Comparison of ENCODE assay signal across 7 mouse cellular contexts in the genomic region with DNA sequence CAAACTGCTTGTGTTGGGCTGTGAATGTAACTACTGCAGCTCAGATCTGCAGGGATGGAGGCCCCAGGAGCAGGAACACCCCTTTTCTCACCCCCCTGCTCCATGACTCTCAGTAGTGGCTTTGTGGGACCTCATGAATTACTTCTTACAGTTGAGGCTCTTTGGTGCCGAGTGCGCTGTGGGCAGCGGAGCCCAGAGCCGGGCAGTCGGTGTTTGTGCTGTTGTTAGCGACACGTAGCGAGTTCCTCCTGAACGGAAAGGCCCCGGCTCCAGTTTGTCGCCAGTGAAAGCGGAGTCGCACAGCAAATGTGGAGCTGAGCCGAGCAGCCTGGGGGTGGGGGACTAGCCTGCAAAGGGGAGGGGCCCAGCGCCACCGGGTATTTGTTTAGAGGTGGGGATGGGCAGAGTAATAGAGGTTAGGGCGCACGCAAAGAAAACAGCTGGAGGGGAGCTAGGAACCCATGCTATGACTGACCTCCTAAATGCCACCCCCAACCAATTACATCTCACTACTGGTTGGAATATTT. TPM values are rescaled to one million over a fixed set of nuclear protein-coding genes. Genes with fewer than 3 reads are reported as not detected.
DNase-seq lines count a peak whose midpoint lies in the region; ATAC-seq and TF ChIP-seq lines count a peak whose summit lies in the region.

No protein-coding gene starts in this region.

- no peaks in the 10 kb centered on the region for H3K79me3 ChIP-seq in C2C12 (ENCODE audit: low read depth)

- no peak overlapping the region for H3K27ac ChIP-seq in forebrain, embryonic 13.5 days
- peak overlapping the region; percentile 89 for H3K27ac ChIP-seq in hindbrain, embryonic 10.5 days
- peak overlapping the region; percentile 67 for H3K27ac ChIP-seq in limb, embryonic 13.5 days
- H3K27ac ChIP-seq in midbrain, embryonic 15.5 days = peak overlapping the region; percentile 8; the same call in 1 of the 2 replicates

- peak overlapping the region; percentile 28; the same call in 1 of the 2 replicates for H3K9ac ChIP-seq in forebrain, embryonic 13.5 days
- H3K9ac ChIP-seq in limb, embryonic 13.5 days = peak overlapping the region; percentile 60
- peak overlapping the region; percentile 37; the same call in 1 of the 2 replicates for H3K9ac ChIP-seq in midbrain, embryonic 15.5 days

- no peaks in the 10 kb centered on the region for H3K36me3 ChIP-seq in C2C12 (ENCODE audit: control insufficient read depth, insufficient read depth)
- H3K36me3 ChIP-seq in forebrain, embryonic 13.5 days (ENCODE audit: poor library complexity, severe bottlenecking) = no peaks in the 10 kb centered on the region
- no peaks in the 10 kb centered on the region for H3K36me3 ChIP-seq in hindbrain, embryonic 10.5 days
- H3K36me3 ChIP-seq in limb, embryonic 13.5 days = no peaks in the 10 kb centered on the region
- no peaks in the 10 kb centered on the region for H3K36me3 ChIP-seq in midbrain, embryonic 15.5 days (replicated peaks)

- H3K9me3 ChIP-seq in forebrain, embryonic 13.5 days (replicated peaks) = no peaks in the 10 kb centered on the region
- no peaks in the 10 kb centered on the region for H3K9me3 ChIP-seq in hindbrain, embryonic 10.5 days
- no peaks in the 10 kb centered on the region for H3K9me3 ChIP-seq in limb, embryonic 13.5 days
- no peaks in the 10 kb centered on the region for H3K9me3 ChIP-seq in midbrain, embryonic 15.5 days

- H3K4me3 ChIP-seq in C2C12 (ENCODE audit: insufficient read depth, poor library complexity, severe bottlenecking) = no peak overlapping the region
- peak overlapping the region; percentile 15 for H3K4me3 ChIP-seq in forebrain, embryonic 13.5 days
- peak overlapping the region; percentile 46 for H3K4me3 ChIP-seq in hindbrain, embryonic 10.5 days
- peak overlapping the region; percentile 27 for H3K4me3 ChIP-seq in limb, embryonic 13.5 days
- peak overlapping the region; percentile 26 for H3K4me3 ChIP-seq in midbrain, embryonic 15.5 days

- peaks cover 13% of the 10 kb centered on the region for H3K4me1 ChIP-seq in forebrain, embryonic 13.5 days
- peaks cover 60% of the 10 kb centered on the region for H3K4me1 ChIP-seq in hindbrain, embryonic 10.5 days (replicated peaks)
- peaks cover 51% of the 10 kb centered on the region for H3K4me1 ChIP-seq in limb, embryonic 13.5 days
- H3K4me1 ChIP-seq in midbrain, embryonic 15.5 days = peaks cover 26% of the 10 kb centered on the region

- H3ac ChIP-seq in C2C12 (ENCODE audit: control insufficient read depth, insufficient read length, low read depth) = peak overlapping the region; percentile 16

- peak overlapping the region; percentile 56 for H3K4me2 ChIP-seq in forebrain, embryonic 13.5 days
- peak overlapping the region; percentile 63 for H3K4me2 ChIP-seq in limb, embryonic 13.5 days (replicated peaks)
- peak overlapping the region; percentile 57 for H3K4me2 ChIP-seq in midbrain, embryonic 15.5 days

- 0 out of 2 replicates have a peak, but pooled peaks have one; percentile 57 for ATAC-seq in forebrain, embryonic 13.5 days
- ATAC-seq in limb, embryonic 13.5 days (ENCODE audit: low FRiP score, low read depth) = peak; percentile 78
- peak; percentile 71; the same call in 1 of the 2 replicates for ATAC-seq in midbrain, embryonic 15.5 days (replicated peaks)
- no peak for ATAC-seq in inflammation-experienced regulatory T-cells, adult 6 months

- H3K79me2 ChIP-seq in C2C12 (ENCODE audit: control insufficient read depth, insufficient read depth) = no peaks in the 10 kb centered on the region

- 3% methylated on average over 18 of the region's 18 CpGs for WGBS in forebrain, embryonic 13.5 days
- under 1% methylated on average over 18 of the region's 18 CpGs for whole genome bisulfite sequencing in hindbrain, embryonic 10.5 days
- WGBS in limb, embryonic 13.5 days = 2% methylated on average over 18 of the region's 18 CpGs
- WGBS in midbrain, embryonic 15.5 days = 4% methylated on average over 18 of the region's 18 CpGs

- no peak for TF ChIP-seq CTCF in C2C12 (IDR thresholded peaks at IDR 0.05; ENCODE audit: control insufficient read depth, insufficient read depth, insufficient read length)

- peak; percentile 25 for DNase-seq in Muller cell, postnatal 12 days (ENCODE audit: inconsistent ontology term)
- peak; percentile 65 for DNase-seq in hindbrain, embryonic 10.5 days (ENCODE audit: low spot score)

- no peaks in the 10 kb centered on the region for H3K27me3 ChIP-seq in C2C12 (ENCODE audit: control insufficient read depth, insufficient read depth, insufficient read length)
- peaks cover 83% of the 10 kb centered on the region for H3K27me3 ChIP-seq in forebrain, embryonic 13.5 days
- 0 out of 2 replicates have a peak, but pooled peaks cover 6% of the 10 kb centered on the region for H3K27me3 ChIP-seq in hindbrain, embryonic 10.5 days (ENCODE audit: insufficient read depth, poor library complexity, severe bottlenecking)
- peaks cover 4% of the 10 kb centered on the region; the same call in 1 of the 2 replicates for H3K27me3 ChIP-seq in limb, embryonic 13.5 days
- H3K27me3 ChIP-seq in midbrain, embryonic 15.5 days (replicated peaks) = no peaks in the 10 kb centered on the region

TF ChIP-seq in C2C12, 6 proteins besides CTCF, POLR2A, EP300 and RAD21:
- TF ChIP-seq CEBPB (IDR thresholded peaks at IDR 0.05; ENCODE audit: low read depth) (no peak), USF1 (IDR thresholded peaks at IDR 0.05; ENCODE audit: low read depth) (no peak), MYOD1 (IDR thresholded peaks at IDR 0.05; ENCODE audit: control insufficient read depth, insufficient read length, low read depth) (no peak), MYOG (IDR thresholded peaks at IDR 0.05; ENCODE audit: control insufficient read depth, extremely low read depth, insufficient read length) (no peak), MAX (IDR thresholded peaks at IDR 0.05) (no peak), FOSL1 (IDR thresholded peaks at IDR 0.05; ENCODE audit: insufficient read depth, low read length, poor library complexity, severe bottlenecking) (no peak)

RNA-seq across cellular contexts. Expression of gene Ebf1, which starts 48.1 kb away (rescaled TPM):
- polyA plus RNA-seq in C2C12 (2012; fragmentation: generic; extraction: Trizol) = 4.3 TPM
- polyA plus RNA-seq in forebrain, embryonic 13.5 days (2015; fragmentation: Nextera tagmentation; extraction: Ambion mirVana) = 30.7 and 36.4 TPM in 2 replicates
- 60.1 and 77.9 TPM in 2 replicates for polyA plus RNA-seq in hindbrain, embryonic 10.5 days (2016; fragmentation: Nextera tagmentation; extraction: Ambion mirVana)
- polyA plus RNA-seq in limb, embryonic 13.5 days (2015; fragmentation: Nextera tagmentation; extraction: Ambion mirVana) = 103 and 126 TPM in 2 replicates
- polyA plus RNA-seq in midbrain, embryonic 15.5 days (2015; fragmentation: Nextera tagmentation; extraction: Ambion mirVana) = 66.6 and 68.9 TPM in 2 replicates
- 1 to 10 TPM in 2 of 3 experiments, under 1 TPM in 1; 0.19 to 1.8 (median 1.8) TPM for polyA plus RNA-seq in inflammation-experienced regulatory T-cells, adult 6 months (2017; shearing (Covaris generic))
